Mouse (Mus musculus): Measurements from ENCODE around the gene Olfr482.

The Olfr482 gene

DNA sequence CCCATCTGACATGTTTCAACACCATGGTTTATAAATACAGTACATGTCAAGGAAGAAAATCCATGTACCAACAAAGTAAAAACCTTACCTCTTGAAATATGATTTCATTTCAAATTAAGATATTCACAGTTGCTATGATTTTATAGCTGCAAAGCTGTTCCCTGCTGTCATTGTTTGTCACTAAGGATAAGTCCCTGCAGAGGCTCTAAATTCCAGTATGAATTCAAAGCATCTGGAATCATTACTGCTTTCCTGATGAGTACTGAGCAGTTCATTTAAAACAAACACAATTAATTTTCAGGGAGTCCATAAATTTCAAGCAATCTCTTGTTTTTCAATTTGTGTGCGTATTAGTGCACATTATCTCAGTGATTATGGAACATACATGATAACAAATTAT is at the start of gene Olfr482:
Gene Olfr482 (minus strand): TSS at position 101 of the 400 bp plus-strand sequence.
- no peak for DNase-seq (ENCODE audit: low spot score in 2 of 2)

DNA sequence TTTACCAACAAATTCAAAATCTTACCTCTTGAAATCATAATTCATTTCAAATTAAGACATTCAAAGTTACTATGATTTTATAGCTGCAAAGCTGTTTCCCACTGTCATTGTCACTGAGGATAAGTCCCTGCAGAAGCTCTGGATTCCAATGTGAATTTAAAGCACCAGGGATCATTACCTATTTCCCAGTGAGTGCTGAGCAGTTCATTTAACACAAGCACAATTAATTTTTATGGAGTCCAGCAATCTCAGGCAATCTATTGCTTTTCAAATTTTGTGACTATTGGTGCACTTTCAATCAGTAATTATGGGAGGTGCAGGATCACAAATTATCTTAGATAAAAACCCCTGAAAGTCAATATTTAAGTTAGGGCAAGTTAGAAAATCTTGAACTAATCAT is 30.0 kb upstream of the Olfr482 start, which contains the start of gene Olfr484:
Gene Olfr484 (minus strand): TSS at position 101 of the 400 bp plus-strand sequence.
- no peak for DNase-seq (ENCODE audit: low spot score in 2 of 2)

- no peak for DNase-seq (ENCODE audit: low spot score in 2 of 2)
These were observed 24.0 kb upstream of the Olfr482 start for GRCm38 (mm10) chr7:108121416-108121815.

GRCm38 (mm10) chr7:108120681-108121080 is 23.3 kb upstream of the Olfr482 start:
- no peak for DNase-seq (ENCODE audit: low spot score in 2 of 2)

- no peak for DNase-seq (ENCODE audit: low spot score in 2 of 2)
These were observed 3.2 kb upstream of the Olfr482 start, which contains the start of gene Olfr483 for GRCm38 (mm10) chr7:108100549-108100948. Olfr483 (plus strand) TSS chr7:108100849.

DNA sequence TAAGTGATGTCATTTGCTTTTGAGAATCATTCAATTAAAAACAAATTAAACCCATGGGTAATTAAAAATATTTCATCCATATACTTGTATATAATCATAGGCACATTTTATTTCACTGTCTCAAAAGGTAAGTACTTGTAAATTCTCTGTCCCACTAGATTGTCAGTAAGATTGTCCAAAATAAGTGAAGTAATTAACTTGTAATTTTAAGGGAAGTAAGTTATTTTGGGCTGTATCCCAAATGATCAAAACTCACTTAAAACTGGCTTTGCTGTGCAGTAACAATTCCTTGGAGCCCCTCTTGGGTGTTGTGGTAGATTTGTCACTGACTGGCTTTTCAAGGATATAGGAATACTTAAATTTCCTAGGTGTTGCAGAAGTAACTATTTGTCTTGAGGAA is 17.8 kb downstream of the Olfr482 start, which contains the start of gene Olfr481:
Gene Olfr481 (plus strand): TSS at position 301 of the 400 bp plus-strand sequence.
- DNase-seq (ENCODE audit: low spot score in 2 of 2), result no peak

GRCm38 (mm10) chr7:108067246-108067645 is 30.1 kb downstream of the Olfr482 start, which contains the start of gene Olfr480:
Olfr480 (minus strand) TSS chr7:108067346.
- no peak for DNase-seq (ENCODE audit: low spot score in 2 of 2)

DNA sequence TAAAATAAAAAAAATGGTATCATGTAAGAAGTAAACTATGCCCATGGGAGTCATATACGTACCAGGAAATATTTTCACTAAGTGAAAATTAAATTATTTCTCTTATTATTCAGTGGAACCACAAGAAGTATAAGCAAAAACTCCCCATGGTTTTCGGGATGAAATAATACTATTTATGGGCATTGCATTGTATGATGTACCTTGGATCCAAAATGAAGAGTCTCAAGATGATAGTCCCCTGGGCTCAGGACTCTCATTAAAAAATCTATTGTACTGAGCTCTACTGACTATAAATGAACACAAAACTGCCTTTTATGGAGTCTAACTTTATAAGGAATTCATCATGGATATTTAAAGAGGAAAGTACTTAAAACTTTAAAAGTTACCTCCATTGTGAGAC is 47.0 kb downstream of the Olfr482 start, which contains the start of gene Olfr479:
Gene Olfr479 (plus strand): TSS at position 301 of the 400 bp plus-strand sequence.
- no peak for DNase-seq (ENCODE audit: low spot score in 2 of 2)
